Mouse (Mus musculus) cerebellum, adult 2 months (tissue): Measurements from ENCODE around the gene Pglyrp4. TPM values are rescaled to one million over a fixed set of nuclear protein-coding genes. Genes with fewer than 3 reads are reported as not detected.

Source experiments
- DNase-seq, 2 experiments: peaks; one replicate each; pipeline ENCODE4 v3.0.0; 2021
- H3K27ac ChIP-seq: fragments of 200-500 bp; 2 replicates; pipeline ENCODE4 v1.5.1; 2012; ENCODE audit warnings: low read length, control low read depth, inconsistent platforms; ENCODE audit not compliant: insufficient read depth
- H3K27me3 ChIP-seq: fragments of 200-500 bp; 2 replicates; pipeline ENCODE4 v1.6.1; 2012; ENCODE audit warnings: inconsistent platforms, mild to moderate bottlenecking, low read length, moderate library complexity; ENCODE audit not compliant: control insufficient read depth, insufficient read depth
- H3K4me1 ChIP-seq: fragments of 200-500 bp; 2 replicates; pipeline ENCODE4 v1.6.1; 2011; ENCODE audit warnings: low read length; ENCODE audit not compliant: control insufficient read depth, insufficient read depth
- H3K4me3 ChIP-seq: fragments of 200-500 bp; replicated peaks from 2 replicates; pipeline ENCODE3; 2011; ENCODE audit warnings: mild to moderate bottlenecking, low read depth, low read length, control low read depth; ENCODE audit not compliant: insufficient read depth
- CTCF ChIP-seq: fragments of 200-500 bp; IDR thresholded peaks from 2 replicates; pipeline ENCODE4 v1.5.1; 2011; ENCODE audit warnings: low read depth, mild to moderate bottlenecking, control low read depth, low read length, moderate library complexity, borderline replicate concordance; ENCODE audit not compliant: insufficient read depth
- POLR2A ChIP-seq: fragments of 200-500 bp; IDR thresholded peaks from 2 replicates; pipeline ENCODE4 v1.6.1; 2011; ENCODE audit warnings: low read length, control low read depth, borderline replicate concordance; ENCODE audit not compliant: insufficient read depth
- WGBS: fragments of 180-500 bp; shearing (Covaris S2); methylation state at CpG from one replicate; pipeline ENCODE4 v1.1.7; 2018; 5-methylcytosine and 5-hydroxymethylcytosine counted together
- polyA plus RNA-seq: library from polyadenylated mRNA; depleted of rRNA; stranded (reverse); fragments of >200 nt; gene quantifications from 2 replicates; pipeline ENCODE4 v1.2.3, GENCODE M21; 2012; rRNA removed

The Pglyrp4 gene
- polyA plus RNA-seq = not detected in 2 replicates

DNA sequence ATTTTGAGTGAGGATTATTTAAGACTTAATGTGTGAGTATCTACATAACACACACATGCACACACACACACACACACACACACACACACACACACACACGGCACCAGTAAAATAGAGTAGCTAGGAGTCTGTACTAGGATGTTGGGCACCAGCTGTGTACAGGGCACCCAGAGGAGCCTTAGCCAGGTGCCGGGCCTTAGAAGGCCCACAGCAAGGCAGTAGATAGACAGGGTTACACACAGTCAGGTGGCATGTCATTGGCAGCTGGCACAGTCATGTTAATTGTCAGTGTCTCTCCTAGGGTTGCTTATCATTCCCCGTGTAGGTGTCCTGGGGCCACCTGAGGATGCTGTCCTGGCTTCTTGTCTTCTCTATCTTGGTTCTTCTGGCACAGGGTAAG, at the start of gene Pglyrp4:
Gene Pglyrp4, plus strand, starts transcription at position 301 of the 400 bp plus-strand sequence.
- no peak within 1 kb of the TSS for H3K4me3 ChIP-seq
- no peak for DNase-seq
- TF ChIP-seq CTCF (no peak), POLR2A (no peak)
- no peaks in the 10 kb centered on the region for H3K4me1 ChIP-seq
- WGBS = 87% methylated on average over 3 of the region's 3 CpGs
- H3K27ac ChIP-seq = no peak within 1 kb of the TSS
- H3K27me3 ChIP-seq = no peaks in the 10 kb centered on the region

DNA sequence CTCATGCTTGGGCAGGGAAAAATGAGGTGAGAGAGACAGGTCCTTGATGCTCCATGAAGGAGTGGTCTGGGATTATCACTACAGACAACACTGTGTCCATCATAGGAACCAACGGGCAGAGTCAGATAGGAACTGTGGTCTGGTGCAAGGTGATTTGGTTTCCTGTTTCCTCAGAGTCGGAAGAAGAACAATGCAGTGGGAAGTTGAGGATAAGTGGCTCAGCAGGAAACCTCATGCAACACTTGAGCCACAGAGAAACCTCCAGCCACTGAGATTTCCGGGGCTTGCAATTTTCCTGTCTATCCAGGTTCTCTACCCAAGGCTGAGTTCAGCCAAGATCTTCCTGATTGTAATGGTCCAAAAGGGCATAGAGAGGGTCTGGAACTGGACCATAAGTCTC, 48.0 kb upstream of the Pglyrp4 start:
- no peak overlapping the region for H3K4me3 ChIP-seq
- H3K27me3 ChIP-seq = no peaks in the 10 kb centered on the region
- H3K27ac ChIP-seq = no peak overlapping the region
- WGBS = 40% methylated on average over 3 of the region's 3 CpGs
- no peaks in the 10 kb centered on the region for H3K4me1 ChIP-seq
- no peak for DNase-seq
- TF ChIP-seq CTCF (no peak), POLR2A (no peak)

DNA sequence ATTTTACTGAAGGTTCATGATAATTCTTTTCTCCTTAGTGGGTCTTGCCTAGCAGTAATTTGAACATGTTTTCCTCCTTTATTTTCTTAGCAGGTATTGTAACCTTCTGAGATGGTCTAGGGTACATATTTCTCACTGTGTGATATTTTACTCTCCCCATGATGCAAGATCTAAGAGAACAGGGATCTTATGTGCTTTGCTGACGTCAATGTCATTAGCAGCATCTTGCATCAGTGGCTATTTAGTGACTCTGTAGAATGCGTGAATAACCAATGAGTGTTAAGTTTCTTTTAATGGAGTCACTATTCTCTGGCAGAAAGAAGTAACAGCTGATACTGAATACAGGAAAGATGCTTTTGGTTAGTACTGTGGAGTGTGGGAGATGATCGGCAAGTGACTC, 42.8 kb upstream of the Pglyrp4 start:
- DNase-seq = no peak
- H3K27me3 ChIP-seq = no peaks in the 10 kb centered on the region
- H3K4me3 ChIP-seq = no peak overlapping the region
- TF ChIP-seq CTCF = no peak
- TF ChIP-seq POLR2A = no peak
- no peaks in the 10 kb centered on the region for H3K4me1 ChIP-seq
- WGBS = 87% methylated on average over 3 of the region's 3 CpGs
- no peak overlapping the region for H3K27ac ChIP-seq

DNA sequence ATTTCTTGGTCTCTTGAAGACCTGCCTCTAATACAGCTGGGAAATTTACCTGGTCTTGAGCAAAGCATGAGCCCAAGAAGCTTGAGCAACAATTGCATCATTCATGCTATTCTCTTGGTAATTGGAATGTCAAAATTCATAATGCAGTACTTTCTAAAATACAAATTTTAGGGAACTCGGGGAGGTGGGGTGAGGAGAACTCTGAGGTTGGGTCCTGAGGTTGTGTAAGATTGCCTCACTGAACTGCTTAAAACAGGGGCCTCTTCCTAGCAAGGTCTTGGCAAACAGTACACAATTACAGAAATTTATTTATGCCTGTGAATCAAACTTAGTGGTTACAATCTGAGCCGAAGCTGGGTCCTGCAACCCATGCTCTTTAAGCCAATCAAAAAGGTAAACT, 39.9 kb upstream of the Pglyrp4 start:
- Histone ChIP-seq H3K27ac (no peak overlapping the region), H3K4me3 (no peak overlapping the region), H3K27me3 (no peaks in the 10 kb centered on the region), H3K4me1 (no peaks in the 10 kb centered on the region)
- 86% methylated on average over 2 of the region's 2 CpGs for WGBS
- DNase-seq = no peak
- no peak for TF ChIP-seq POLR2A
- no peak for TF ChIP-seq CTCF

DNA sequence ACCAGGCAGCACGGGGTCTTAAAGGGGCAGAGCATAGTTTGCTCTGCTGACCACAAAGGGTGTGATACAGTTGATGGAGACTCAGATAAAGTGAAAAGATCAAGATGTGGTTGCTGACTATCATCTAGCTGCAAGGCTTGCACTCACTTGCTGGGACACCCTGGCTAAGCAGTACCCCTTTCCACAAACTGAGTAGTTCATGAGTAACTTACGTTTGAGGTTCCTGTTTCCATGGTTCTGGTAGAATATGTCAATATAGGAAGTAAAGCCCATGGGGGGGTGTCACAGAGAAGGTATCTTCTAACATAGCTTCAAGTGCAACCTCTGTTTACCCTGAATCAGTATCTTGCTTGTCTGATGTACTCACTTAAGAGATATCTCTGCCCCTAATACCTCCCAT, 33.2 kb upstream of the Pglyrp4 start:
- no peaks in the 10 kb centered on the region for H3K4me1 ChIP-seq
- WGBS = 82% methylated on average over 2 of the region's 2 CpGs
- TF ChIP-seq POLR2A (no peak), CTCF (no peak)
- no peaks in the 10 kb centered on the region for H3K27me3 ChIP-seq
- H3K4me3 ChIP-seq = no peak overlapping the region
- no peak overlapping the region for H3K27ac ChIP-seq
- DNase-seq = no peak

DNA sequence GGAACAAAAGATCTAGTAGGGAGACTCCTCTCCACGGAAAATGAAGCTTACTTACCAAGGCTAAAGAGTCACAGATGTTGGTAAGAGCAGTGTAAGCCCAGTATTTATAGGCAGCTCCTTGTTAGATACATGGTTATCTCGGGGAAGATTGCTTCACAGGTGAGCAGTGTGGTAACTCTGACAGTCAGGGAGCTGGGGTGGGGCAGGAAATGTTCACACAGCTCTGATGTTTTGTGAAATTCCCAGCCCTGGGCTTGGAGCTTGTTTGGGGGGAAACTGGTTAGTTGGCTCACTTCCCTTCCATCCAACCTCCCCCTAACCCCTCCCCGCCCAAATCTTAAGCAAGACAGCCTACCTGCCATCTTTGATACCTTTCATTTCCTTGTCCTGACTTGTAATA, 31.1 kb upstream of the Pglyrp4 start, which contains the start of gene S100a9:
Gene S100a9, minus strand, starts transcription at position 109 of the 400 bp plus-strand sequence.
- TF ChIP-seq POLR2A = no peak
- TF ChIP-seq CTCF = no peak
- H3K4me3 ChIP-seq = no peak within 1 kb of the TSS
- WGBS = 60% methylated on average over 3 of the region's 3 CpGs

DNA sequence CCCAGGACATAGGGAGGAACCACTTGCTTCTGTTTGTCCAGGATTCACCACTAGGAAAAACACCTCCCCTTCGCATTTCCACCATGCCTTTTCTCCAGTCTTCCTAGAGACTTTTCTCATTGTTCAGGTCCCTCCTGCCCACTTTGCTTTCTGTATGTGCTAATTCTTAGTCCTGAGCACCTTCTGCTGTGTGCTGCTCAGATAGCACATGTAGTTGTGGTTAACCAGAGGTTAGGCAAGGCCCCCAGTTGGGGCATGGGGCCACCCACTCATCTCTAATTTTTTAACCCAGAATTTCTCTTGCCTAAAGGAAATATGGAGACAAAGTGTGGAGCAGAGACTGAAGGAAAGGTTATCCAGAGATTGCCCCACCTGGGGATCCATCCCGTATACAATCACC, 24.5 kb upstream of the Pglyrp4 start:
- H3K4me1 ChIP-seq = no peaks in the 10 kb centered on the region
- H3K27me3 ChIP-seq = no peaks in the 10 kb centered on the region; the same call in 1 of the 2 replicates
- no peak for DNase-seq
- 81% methylated on average over 2 of the region's 2 CpGs for whole genome bisulfite sequencing
- no peak overlapping the region for H3K27ac ChIP-seq
- no peak overlapping the region for H3K4me3 ChIP-seq
- TF ChIP-seq CTCF (no peak), POLR2A (no peak)

More for the DNA sequence above, 31.1 kb upstream of the Pglyrp4 start, which contains the start of gene S100a9:
- Histone ChIP-seq H3K4me1 (no peaks in the 10 kb centered on the region), H3K27ac (no peak within 1 kb of the TSS), H3K27me3 (no peaks in the 10 kb centered on the region)
- DNase-seq = no peak

DNA sequence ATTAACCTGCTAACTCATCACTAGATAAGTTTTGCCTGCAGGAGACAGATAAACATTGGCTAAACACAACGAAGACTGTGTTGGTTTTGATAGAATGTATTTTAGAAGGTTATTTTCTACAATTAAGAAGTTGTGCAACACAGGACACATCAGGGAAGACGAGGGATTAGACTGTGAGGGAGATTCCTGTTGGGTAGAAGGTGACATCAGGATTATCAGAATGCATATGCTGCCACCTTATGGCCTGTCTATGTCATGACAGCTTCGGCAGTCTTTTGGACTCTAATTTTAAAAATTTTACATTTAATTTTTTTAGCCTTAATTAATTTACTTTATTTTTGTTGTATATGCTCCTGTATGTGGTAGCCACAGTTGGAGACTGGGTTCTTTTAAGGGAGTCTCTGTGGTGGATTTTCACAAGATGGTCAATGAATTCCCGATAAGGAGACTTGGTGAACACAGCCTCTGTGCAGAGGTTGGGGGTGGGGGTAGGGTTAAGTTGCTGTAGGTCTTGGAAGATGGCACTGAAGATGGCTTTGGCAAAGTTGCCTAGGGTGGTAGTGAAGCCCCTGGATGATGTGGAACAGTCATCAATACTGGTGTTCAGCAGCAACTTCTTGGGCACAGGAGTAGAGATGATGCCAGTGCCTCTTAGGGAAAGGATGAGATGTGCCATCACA, 18.0 kb upstream of the Pglyrp4 start:
- WGBS = 19% methylated on average over 4 of the region's 4 CpGs
- H3K27ac ChIP-seq = no peak overlapping the region
- H3K4me1 ChIP-seq = no peaks in the 10 kb centered on the region
- no peaks in the 10 kb centered on the region; the same call in 1 of the 2 replicates for H3K27me3 ChIP-seq
- peak in 1 of 2 experiments; percentile 6 for DNase-seq
- peak; percentile 32; the same call in 1 of the 2 replicates for TF ChIP-seq CTCF
- no peak for TF ChIP-seq POLR2A
- H3K4me3 ChIP-seq = no peak overlapping the region
